Mouse (Mus musculus): ENCODE measurements around the gene Cd68.

The Cd68 gene

GRCm38 (mm10) chr11:69695361-69696181, 29.6 kb upstream of the Cd68 start, which contains the start of the genes Tnfsf12 and Tnfsfm13:
TSS of gene Tnfsf12 (minus strand) at chr11:69695849.
TSS of gene Tnfsfm13 (minus strand) at chr11:69696098.
- no peak for DNase-seq (ENCODE audit: extremely low read depth, insufficient read length, low spot score)

- no peak for DNase-seq (ENCODE audit: extremely low read depth, insufficient read length, low spot score)
Measured at GRCm38 (mm10) chr11:69695046-69695360, 29.1 kb upstream of the Cd68 start.

GRCm38 (mm10) chr11:69693421-69693965, 27.5 kb upstream of the Cd68 start:
- no peak for DNase-seq (ENCODE audit: extremely low read depth, insufficient read length, low spot score)

GRCm38 (mm10) chr11:69692863-69693262, 26.9 kb upstream of the Cd68 start:
- DNase-seq (ENCODE audit: extremely low read depth, insufficient read length, low spot score): no peak

- DNase-seq (ENCODE audit: extremely low read depth, insufficient read length, low spot score): no peak
Measured at GRCm38 (mm10) chr11:69692196-69692811, 26.4 kb upstream of the Cd68 start.

GRCm38 (mm10) chr11:69689891-69690290, 23.9 kb upstream of the Cd68 start:
- no peak for DNase-seq (ENCODE audit: extremely low read depth, insufficient read length, low spot score)

- no peak for DNase-seq (ENCODE audit: extremely low read depth, insufficient read length, low spot score)
Measured at GRCm38 (mm10) chr11:69687061-69687460, 21.1 kb upstream of the Cd68 start.

GRCm38 (mm10) chr11:69686377-69686776, 20.4 kb upstream of the Cd68 start:
- DNase-seq (ENCODE audit: extremely low read depth, insufficient read length, low spot score): peak; percentile 53

GRCm38 (mm10) chr11:69685526-69686148, 19.7 kb upstream of the Cd68 start, which contains the start of gene Tnfsf13:
TSS of gene Tnfsf13 (minus strand) at chr11:69685784.
- peak; percentile 93 for DNase-seq (ENCODE audit: extremely low read depth, insufficient read length, low spot score)

GRCm38 (mm10) chr11:69684936-69685335, 19.0 kb upstream of the Cd68 start:
- no peak for DNase-seq (ENCODE audit: extremely low read depth, insufficient read length, low spot score)

GRCm38 (mm10) chr11:69684128-69684745, 18.3 kb upstream of the Cd68 start:
- no peak for DNase-seq (ENCODE audit: extremely low read depth, insufficient read length, low spot score)

- DNase-seq (ENCODE audit: extremely low read depth, insufficient read length, low spot score): no peak
Measured at GRCm38 (mm10) chr11:69683576-69683975, 17.6 kb upstream of the Cd68 start.

GRCm38 (mm10) chr11:69682840-69683533, 17.0 kb upstream of the Cd68 start:
- DNase-seq (ENCODE audit: extremely low read depth, insufficient read length, low spot score): peak; percentile 54

GRCm38 (mm10) chr11:69682209-69682839, 16.4 kb upstream of the Cd68 start:
- no peak for DNase-seq (ENCODE audit: extremely low read depth, insufficient read length, low spot score)

GRCm38 (mm10) chr11:69681314-69682208, 15.6 kb upstream of the Cd68 start, which contains the start of gene Senp3:
TSS of gene Senp3 (minus strand) at chr11:69682084.
- peak; percentile 97 for DNase-seq (ENCODE audit: extremely low read depth, insufficient read length, low spot score)

- DNase-seq (ENCODE audit: extremely low read depth, insufficient read length, low spot score): no peak
Measured at GRCm38 (mm10) chr11:69680136-69680855, 14.3 kb upstream of the Cd68 start.

GRCm38 (mm10) chr11:69679144-69679543, 13.2 kb upstream of the Cd68 start:
- no peak for DNase-seq (ENCODE audit: extremely low read depth, insufficient read length, low spot score)

- DNase-seq (ENCODE audit: extremely low read depth, insufficient read length, low spot score): peak; percentile 100
Measured at GRCm38 (mm10) chr11:69672211-69672706, 6.3 kb upstream of the Cd68 start, which contains the start of gene Eif4a1. TSS of gene Eif4a1 (minus strand) at chr11:69672423.

Data from 3134 (cell line).